Mouse (Mus musculus) layer of hippocampus, postnatal 25 days (tissue): Measurements from ENCODE around the gene Numa1. TPM values are rescaled to one million over a fixed set of nuclear protein-coding genes. Genes with fewer than 3 reads are reported as not detected.
"Not testable (repeated sequence)": the region's sequence is repeated elsewhere in the genome, so short reads cannot be mapped to it uniquely, and the experiment has no call there.

ENCODE experiments used
- DNase-seq, 2 experiments: peaks; one replicate each; pipeline ENCODE4 v3.0.0; 2022; ENCODE audit warnings: mixed read lengths in 2 of 2, low spot score in 1 of 2; ENCODE audit errors: extremely low spot score in 1 of 2
- total RNA-seq, 2 experiments: library from RNA; stranded (reverse); gene quantifications; 2 replicates each; pipeline ENCODE4 v1.2.3; 2021

Gene Numa1
- total RNA-seq, 2 experiments from 2014 or later, result 89.0 to 98.9 TPM

DNA sequence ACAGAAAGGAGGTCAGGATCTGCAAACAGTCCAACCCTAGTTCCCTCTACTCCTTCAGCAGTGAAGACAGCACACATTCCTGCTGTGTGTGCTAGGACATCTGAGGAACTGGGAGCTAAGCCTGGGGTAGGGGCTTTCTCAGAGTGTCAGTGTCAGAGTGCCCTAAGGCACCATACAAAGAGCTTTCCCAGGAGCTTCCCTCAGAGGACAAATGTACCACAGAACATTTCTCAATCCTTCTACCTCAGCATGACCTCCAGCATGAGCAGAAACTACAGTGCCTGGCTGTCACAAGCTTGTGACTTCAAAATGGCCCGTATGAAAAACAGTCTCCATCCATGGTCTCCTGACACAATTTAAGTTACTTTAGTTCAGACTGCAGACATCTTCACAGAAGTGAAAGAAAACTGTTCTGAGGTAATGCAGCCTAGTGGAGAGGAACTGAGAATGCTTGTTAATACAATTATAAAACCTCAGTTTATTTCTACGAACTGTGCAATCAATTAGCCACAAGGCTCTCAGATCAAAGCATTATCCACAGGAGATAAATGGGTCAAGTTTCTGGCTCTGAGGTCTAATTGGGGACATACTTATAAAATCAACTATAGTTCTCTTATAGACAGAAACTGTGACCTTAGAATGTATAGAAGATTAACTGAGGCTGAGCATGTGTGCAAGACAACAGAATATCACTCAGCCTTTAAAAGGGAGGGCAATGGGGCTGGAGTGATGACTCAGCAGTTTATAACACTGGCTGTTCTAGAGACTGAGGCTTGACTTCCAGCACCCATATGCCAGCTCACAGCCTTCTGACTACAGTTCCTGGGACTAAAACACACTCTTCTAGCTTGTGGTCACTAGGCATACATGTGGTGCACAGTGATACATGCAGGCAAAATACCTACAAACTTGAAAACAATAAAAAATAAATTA lies 91.5 kb downstream of the Numa1 start:
- no peak for DNase-seq

DNA sequence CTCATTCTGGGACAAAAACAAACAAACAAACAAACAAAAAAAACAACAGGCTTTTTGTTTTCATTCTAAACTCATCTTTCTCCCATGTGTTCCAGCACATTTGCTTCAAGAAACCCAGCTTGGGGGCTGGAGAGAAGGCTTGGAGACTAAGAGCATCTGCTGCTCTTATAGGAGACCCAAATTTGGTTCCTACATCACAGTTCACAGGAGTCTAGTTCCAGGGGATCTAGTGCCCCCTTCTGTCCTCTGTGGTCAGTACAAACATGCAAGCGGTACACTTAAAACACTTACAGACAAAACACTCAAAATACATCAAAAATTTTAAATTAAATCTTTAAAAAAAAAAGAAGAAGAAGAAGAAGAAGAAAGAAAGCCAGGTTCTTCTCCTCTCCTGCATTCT lies 101.0 kb downstream of the Numa1 start:
- DNase-seq, result no peak

- no peak for DNase-seq
Observed at GRCm38 (mm10) chr7:102035534-102035933, 101.6 kb downstream of the Numa1 start.

- DNase-seq, result no peak
Observed at GRCm38 (mm10) chr7:102037318-102037717, 103.4 kb downstream of the Numa1 start.

DNA sequence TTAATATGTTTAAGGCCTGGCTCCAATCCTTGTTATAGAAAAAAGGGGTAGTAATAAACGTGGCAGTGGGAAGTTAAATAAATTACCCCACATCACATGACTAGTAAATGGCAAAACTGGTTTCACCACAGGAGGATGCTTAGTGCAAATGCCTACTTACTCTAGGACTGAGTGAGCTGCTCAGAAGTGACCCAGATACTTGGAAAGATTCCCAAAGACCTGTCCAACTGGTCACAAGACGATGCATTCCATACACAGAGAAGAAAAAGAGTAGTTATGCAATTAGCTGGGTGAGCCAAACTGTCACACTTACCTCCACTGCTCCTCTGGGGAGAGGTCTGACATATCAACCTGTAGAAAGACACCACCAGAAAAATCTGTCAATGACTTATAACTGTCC lies 108.4 kb downstream of the Numa1 start:
- DNase-seq, result no peak

- not testable (repeated sequence) for DNase-seq
Observed at GRCm38 (mm10) chr7:102048524-102048923, 114.6 kb downstream of the Numa1 start.

DNA sequence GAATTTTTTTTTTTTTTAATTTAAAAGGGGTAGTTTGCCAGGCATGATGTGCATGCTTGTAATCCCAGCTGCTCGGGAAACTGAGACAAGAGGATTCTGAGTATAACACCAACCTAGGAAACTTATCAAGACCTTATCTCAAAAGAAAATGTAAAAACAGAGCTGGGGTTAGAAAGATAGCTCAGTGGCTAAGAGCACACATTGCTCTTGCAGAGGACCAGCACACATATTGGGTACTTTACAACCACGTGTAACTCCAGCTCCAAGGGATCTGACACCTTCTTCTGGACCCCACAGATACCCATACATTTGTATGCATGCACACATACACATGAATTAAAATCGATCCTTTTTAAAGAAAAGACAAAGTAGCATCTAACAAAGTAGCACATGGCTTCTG lies 127.4 kb downstream of the Numa1 start:
- DNase-seq, result no peak

- DNase-seq, result no peak
Observed at GRCm38 (mm10) chr7:102062203-102062602, 128.3 kb downstream of the Numa1 start.

DNA sequence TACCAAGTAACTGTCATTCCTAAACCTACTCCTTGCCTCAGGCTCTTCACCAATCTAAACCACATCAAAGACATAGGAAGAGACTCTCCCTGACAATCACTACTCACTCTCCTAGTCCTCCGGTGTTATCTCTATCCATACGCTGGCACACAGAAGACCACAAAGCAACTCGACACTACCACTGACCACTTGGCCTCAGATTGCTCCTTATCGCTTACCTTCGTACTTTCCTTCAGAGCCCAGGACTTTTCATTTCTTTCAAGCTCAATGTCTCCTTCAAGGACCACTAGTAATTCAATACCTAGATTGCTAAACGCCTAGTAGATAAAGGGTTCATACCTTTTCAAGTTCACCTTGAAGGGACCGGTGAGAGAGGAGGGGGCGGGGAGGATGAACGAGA lies 130.0 kb downstream of the Numa1 start:
- DNase-seq, result no peak

Other genes with a start within 250 kb of the Numa1 start
- gene Phox2a, start 115.8 kb upstream of the Numa1 start, total RNA-seq, result not detected
- gene Inppl1, start 95.9 kb upstream of the Numa1 start, total RNA-seq, result 10 to 100 TPM; 31.6 to 44.8 TPM
- gene Folr2, start 76.9 kb upstream of the Numa1 start, total RNA-seq, result under 1 TPM in 1 of 2 experiments, not detected in 1; 0.71 TPM
- gene Anapc15, start 70.4 kb upstream of the Numa1 start, total RNA-seq, result 10 to 100 TPM; 28.4 to 35.1 TPM
- gene Folr1, start 63.3 kb upstream of the Numa1 start, total RNA-seq, result 1 to 10 TPM; 1.9 to 2.1 TPM
- gene Lamtor1, start 28.2 kb upstream of the Numa1 start, total RNA-seq, result 100 to 1,000 TPM in 1 of 2 experiments, 10 to 100 TPM in 1; 97.8 to 102 TPM
- not detected for gene Tomt, start 27.8 kb upstream of the Numa1 start, total RNA-seq
- gene Lrrc51, start 216 bp upstream of the Numa1 start, total RNA-seq, result 1 to 10 TPM; 6.0 to 6.8 TPM
- gene Il18bp, start 84.6 kb downstream of the Numa1 start, total RNA-seq, result 1 to 10 TPM; 4.0 to 9.1 TPM
- 10 to 100 TPM; 38.4 to 39.3 TPM for gene Rnf121, start 131.4 kb downstream of the Numa1 start, total RNA-seq
- 10 to 100 TPM; 24.7 to 26.4 TPM for gene Xndc1, start 131.4 kb downstream of the Numa1 start, total RNA-seq
- gene Xntrpc, start 131.6 kb downstream of the Numa1 start, total RNA-seq, result 1 to 10 TPM; 2.0 to 2.2 TPM
- under 1 TPM; 0.52 to 0.69 TPM for gene Trpc2, start 149.0 kb downstream of the Numa1 start, total RNA-seq
- not detected for gene Art1, start 167.6 kb downstream of the Numa1 start, total RNA-seq
- gene Art5, start 175.4 kb downstream of the Numa1 start, total RNA-seq, result not detected
- gene Chrna10, start 182.7 kb downstream of the Numa1 start, total RNA-seq, result under 1 TPM; 0.10 to 0.19 TPM